Mouse (Mus musculus) T-cell, adult 66 days (primary cell): ENCODE results near the gene Fank1. TPM values are rescaled to one million over a fixed set of nuclear protein-coding genes. Genes with fewer than 3 reads are reported as not detected.

Experiments
- total RNA-seq, 2 experiments: library from RNA; stranded (reverse); gene quantifications; 3 replicates in 1 of 2; 4 replicates in 1 of 2; pipeline ENCODE4 v1.2.4; 2023

The Fank1 gene
- not detected for total RNA-seq

GRCm38 (mm10) chr7:133776626-133776996, at the start of gene Fank1:
Gene Fank1, plus strand, starts transcription at chr7:133776861.

GRCm38 (mm10) chr7:133782717-133783435, 6.2 kb downstream of the Fank1 start, which contains the start of gene Dhx32:
Gene Dhx32, minus strand, starts transcription at chr7:133782726.

Other genes with a start within 250 kb of the Fank1 start
- gene Tex36, start 174.7 kb upstream of the Fank1 start, total RNA-seq = not detected
- gene Edrf1, start 139.3 kb upstream of the Fank1 start, total RNA-seq = 10 to 100 TPM; 45.2 to 50.3 TPM
- under 1 TPM; 0.47 to 0.62 TPM for gene Mmp21, start 96.8 kb upstream of the Fank1 start, total RNA-seq
- gene Bccip, start 67.5 kb upstream of the Fank1 start, total RNA-seq = 10 to 100 TPM; 61.8 to 70.3 TPM
- 10 to 100 TPM in 1 of 2 experiments, 1 to 10 TPM in 1; 8.5 to 10.1 TPM for gene Uros, start 66.8 kb upstream of the Fank1 start, total RNA-seq
- gene Dhx32, start 5.9 kb downstream of the Fank1 start, total RNA-seq = 10 to 100 TPM; 18.3 to 23.2 TPM